Mouse (Mus musculus) heart, postnatal 0 days (tissue): Measurements from ENCODE around the gene Nt5c2. TPM values are rescaled to one million over a fixed set of nuclear protein-coding genes. Genes with fewer than 3 reads are reported as not detected.

Experiments used
- ATAC-seq: fragments of 200-750 bp; cut with Nextera tagmentation; 2 replicates; pipeline ENCODE4 v1.8.0; 2017; ENCODE audit warnings: low read depth, moderate number of reproducible peaks, moderate library complexity; ENCODE audit not compliant: insufficient read depth
- DNase-seq: peaks from one replicate; pipeline ENCODE4 v3.0.0-alpha.2; 2016; ENCODE audit warnings: low spot score
- H3K27ac ChIP-seq: fragments of 300-500 bp; sonication (generic); 2 replicates; pipeline ENCODE4 v1.5.1; 2014; ENCODE audit warnings: low read depth, mild to moderate bottlenecking
- H3K27me3 ChIP-seq: fragments of 300-500 bp; sonication (generic); 2 replicates; pipeline ENCODE4 v1.6.1; 2014; ENCODE audit warnings: low read length, mixed read lengths; ENCODE audit not compliant: control insufficient read depth, insufficient read depth
- H3K36me3 ChIP-seq: fragments of 300-500 bp; sonication (generic); replicated peaks from 2 replicates; pipeline ENCODE4 v1.6.1; 2014; ENCODE audit warnings: low read length, mixed read lengths; ENCODE audit not compliant: control insufficient read depth, insufficient read depth
- H3K4me1 ChIP-seq: fragments of 300-500 bp; sonication (generic); 2 replicates; pipeline ENCODE4 v1.6.1; 2014; ENCODE audit warnings: antibody characterized with exemption; ENCODE audit not compliant: control insufficient read depth, insufficient read depth
- H3K4me2 ChIP-seq: fragments of 300-500 bp; sonication (generic); 2 replicates; pipeline ENCODE4 v1.6.1; 2014; ENCODE audit warnings: low read depth, mild to moderate bottlenecking, low read length, moderate library complexity
- H3K4me3 ChIP-seq: fragments of 300-500 bp; sonication (generic); 2 replicates; pipeline ENCODE4 v1.5.1; 2014; ENCODE audit warnings: low read depth, low read length
- H3K9ac ChIP-seq: fragments of 300-500 bp; sonication (generic); replicated peaks from 2 replicates; pipeline ENCODE4 v1.6.1; 2014; ENCODE audit warnings: low read depth, low read length, mixed read lengths
- H3K9me3 ChIP-seq: fragments of 300-500 bp; sonication (generic); replicated peaks from 2 replicates; pipeline ENCODE4 v1.6.1; 2016; ENCODE audit warnings: low read length; ENCODE audit not compliant: control insufficient read depth
- CTCF ChIP-seq: IDR thresholded peaks from 2 replicates; pipeline ENCODE4 v1.5.1; 2016; ENCODE audit warnings: antibody characterized with exemption, control low read depth, low read depth
- EP300 ChIP-seq: IDR thresholded peaks from 2 replicates; pipeline ENCODE4 v1.6.1; 2016; ENCODE audit warnings: antibody characterized with exemption, low read depth
- WGBS: fragments of 180-500 bp; shearing (Covaris S2); extraction: QIAGEN DNeasy Blood & Tissue Kit; methylation state at CpG from one replicate; pipeline ENCODE4 v1.1.7; 2014; 5-methylcytosine and 5-hydroxymethylcytosine counted together
- polyA plus RNA-seq: library from polyadenylated mRNA; unstranded; fragments of >200 nt; fragmentation: Nextera tagmentation; extraction: Ambion mirVana; gene quantifications from 2 replicates; pipeline ENCODE4 v1.2.1, GENCODE M21; 2015
- total RNA-seq: library from RNA; depleted of rRNA; stranded (reverse); fragments of >200 nt; gene quantifications from 2 replicates; pipeline ENCODE4 v1.2.3, GENCODE M21; 2014; ENCODE audit warnings: low replicate concordance

Gene Nt5c2
- total and polyA plus RNA-seq, 2 experiments from 2014 or later: 33.9 to 111 TPM

DNA sequence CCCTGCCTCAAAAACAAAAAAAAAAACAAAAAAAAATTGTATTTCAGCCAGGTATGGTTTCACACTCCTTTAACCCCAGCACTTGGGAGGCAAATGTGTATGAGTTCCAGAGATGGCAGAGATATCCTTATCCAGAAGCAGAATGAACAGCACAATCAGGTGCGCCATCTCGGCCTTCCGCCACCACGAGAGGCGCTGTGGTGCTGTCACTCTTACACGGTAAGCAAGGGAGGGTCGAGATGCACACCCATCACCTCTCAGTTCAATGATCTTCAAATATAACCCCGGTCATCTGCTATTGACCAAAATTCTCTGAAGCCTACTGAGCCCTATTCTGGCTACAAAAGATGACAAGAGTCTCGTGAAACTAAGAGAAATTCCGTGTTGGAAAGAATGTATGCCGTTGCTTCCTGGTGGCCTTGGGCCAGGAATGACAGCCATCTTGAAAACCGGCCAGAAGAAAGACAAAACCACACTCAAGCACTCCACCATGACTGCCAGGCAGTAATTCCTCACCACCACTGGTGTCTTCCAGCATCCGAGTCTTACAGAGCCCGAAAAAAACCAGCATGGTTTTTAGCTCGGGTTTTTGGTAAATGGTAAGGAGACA lies 2.3 kb downstream of the Nt5c2 start:
- H3K4me2 ChIP-seq: no peak overlapping the region
- no peaks in the 10 kb centered on the region for H3K9me3 ChIP-seq
- no peak overlapping the region for H3K27ac ChIP-seq
- peaks cover 60% of the 10 kb centered on the region for H3K27me3 ChIP-seq
- no peaks in the 10 kb centered on the region for H3K36me3 ChIP-seq
- no peak overlapping the region for H3K9ac ChIP-seq
- DNase-seq (no peak), ATAC-seq (no peak)
- WGBS: 83% methylated on average over 15 of the region's 15 CpGs
- no peaks in the 10 kb centered on the region; the same call in 1 of the 2 replicates for H3K4me1 ChIP-seq
- no peak overlapping the region for H3K4me3 ChIP-seq
- TF ChIP-seq CTCF: no peak
- TF ChIP-seq EP300: no peak

DNA sequence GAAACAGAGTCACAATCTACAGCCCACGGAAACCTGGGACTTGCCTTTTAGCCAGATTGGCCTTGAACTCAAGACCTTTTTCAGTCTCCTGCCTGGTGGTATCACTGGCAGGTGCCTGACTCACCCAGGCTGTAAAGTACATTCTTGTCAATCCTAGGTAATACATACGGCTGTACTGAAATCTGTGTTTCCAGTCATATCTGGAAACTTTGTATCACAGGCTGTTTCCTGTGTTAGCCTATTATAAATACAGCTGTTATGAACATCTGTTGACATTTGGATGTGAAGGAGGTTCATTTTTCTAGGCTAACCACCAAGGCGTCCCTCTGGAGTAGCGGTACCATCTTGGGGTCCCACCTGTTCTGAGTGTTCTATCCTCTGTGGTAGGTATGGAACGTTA lies 5.0 kb downstream of the Nt5c2 start:
- H3K4me2 ChIP-seq: no peak overlapping the region
- no peak overlapping the region for H3K9ac ChIP-seq
- H3K27ac ChIP-seq: no peak overlapping the region
- H3K36me3 ChIP-seq: no peaks in the 10 kb centered on the region
- H3K9me3 ChIP-seq: no peaks in the 10 kb centered on the region
- TF ChIP-seq CTCF (no peak), EP300 (no peak)
- DNase-seq: no peak
- no peaks in the 10 kb centered on the region for H3K4me1 ChIP-seq
- no peak overlapping the region for H3K4me3 ChIP-seq
- ATAC-seq: no peak
- H3K27me3 ChIP-seq: peaks cover 40% of the 10 kb centered on the region
- WGBS: 73% methylated on average over 5 of the region's 5 CpGs

DNA sequence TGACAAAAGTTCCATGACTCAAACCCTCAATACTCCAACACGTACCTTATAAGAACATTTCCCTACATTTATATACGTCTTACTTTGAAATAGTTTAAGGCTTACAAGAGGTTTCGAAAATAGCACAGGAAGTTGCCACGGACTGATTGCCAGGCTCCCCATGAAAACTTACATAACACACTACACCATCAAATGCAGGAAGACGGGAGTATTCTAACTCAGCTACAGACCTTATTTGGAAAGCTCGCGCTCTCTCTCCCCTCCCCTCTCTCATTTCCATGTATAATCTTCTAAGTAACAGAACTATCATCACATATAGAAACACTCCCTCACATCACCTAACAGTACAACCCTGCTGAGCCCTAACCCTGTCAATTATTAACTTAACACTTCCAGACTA lies 5.5 kb downstream of the Nt5c2 start:
- no peak for ATAC-seq
- no peaks in the 10 kb centered on the region for H3K9me3 ChIP-seq
- 68% methylated on average over 7 of the region's 7 CpGs for WGBS
- DNase-seq: no peak
- no peak overlapping the region for H3K9ac ChIP-seq
- peaks cover 35% of the 10 kb centered on the region for H3K27me3 ChIP-seq
- H3K4me2 ChIP-seq: no peak overlapping the region
- no peaks in the 10 kb centered on the region for H3K4me1 ChIP-seq
- no peaks in the 10 kb centered on the region for H3K36me3 ChIP-seq
- H3K27ac ChIP-seq: no peak overlapping the region
- TF ChIP-seq CTCF (no peak), EP300 (no peak)
- H3K4me3 ChIP-seq: no peak overlapping the region

DNA sequence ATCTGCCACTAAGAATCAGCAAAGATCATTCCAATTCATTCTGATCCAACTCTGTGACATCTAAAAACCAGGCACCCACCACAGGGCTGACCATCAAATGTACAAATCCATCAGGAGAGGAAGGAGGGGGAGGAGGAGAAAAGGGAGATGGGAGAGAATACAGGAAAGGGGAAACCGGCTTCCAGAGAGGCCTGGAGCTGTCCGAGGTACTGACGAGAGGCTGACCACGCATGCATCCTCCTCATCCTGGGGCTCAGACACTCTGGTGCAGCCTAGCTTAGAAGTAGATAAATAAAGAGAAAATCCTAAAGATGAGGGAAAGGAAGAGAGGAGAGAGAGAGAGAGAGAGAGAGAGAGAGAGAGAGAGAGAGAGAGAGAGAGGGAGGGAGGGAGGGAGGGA lies 8.6 kb downstream of the Nt5c2 start:
- Histone ChIP-seq H3K4me3 (no peak overlapping the region), H3K4me1 (no peaks in the 10 kb centered on the region), H3K9me3 (no peaks in the 10 kb centered on the region), H3K9ac (no peak overlapping the region), H3K4me2 (no peak overlapping the region), H3K36me3 (no peaks in the 10 kb centered on the region), H3K27ac (no peak overlapping the region), H3K27me3 (0 out of 2 replicates have a peak, but pooled peaks cover 7% of the 10 kb centered on the region)
- no peak for TF ChIP-seq CTCF
- no peak for TF ChIP-seq EP300
- DNase-seq (peak; percentile 54), ATAC-seq (no peak)
- 0% methylated on average over 4 of the region's 4 CpGs for WGBS

DNA sequence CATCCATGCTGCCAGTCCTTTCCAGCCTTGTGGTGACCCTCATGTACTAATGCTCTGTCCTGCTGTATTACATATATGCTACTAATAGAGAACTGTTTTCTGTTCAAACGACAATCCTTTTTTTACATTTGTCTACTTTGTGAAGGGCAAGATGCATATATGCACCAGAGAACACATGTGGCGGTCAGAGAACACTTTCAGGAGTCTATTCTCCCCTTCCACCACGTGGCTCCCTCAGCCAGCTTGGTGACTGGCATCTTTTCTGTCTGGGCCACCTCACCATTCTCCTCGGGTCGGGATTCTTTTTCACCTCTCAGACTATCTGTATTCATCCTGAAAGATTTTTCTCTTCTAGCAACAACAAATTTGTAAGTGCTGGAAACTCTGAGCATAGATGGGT lies 9.1 kb downstream of the Nt5c2 start:
- Histone ChIP-seq H3K36me3 (no peaks in the 10 kb centered on the region), H3K4me2 (no peak overlapping the region), H3K27me3 (0 out of 2 replicates have a peak, but pooled peaks cover 5% of the 10 kb centered on the region), H3K4me3 (no peak overlapping the region), H3K9ac (no peak overlapping the region), H3K27ac (no peak overlapping the region), H3K9me3 (no peaks in the 10 kb centered on the region), H3K4me1 (no peaks in the 10 kb centered on the region)
- 52% methylated on average over 5 of the region's 5 CpGs for WGBS
- no peak for ATAC-seq
- DNase-seq: no peak
- no peak for TF ChIP-seq CTCF
- no peak for TF ChIP-seq EP300
